Mouse (Mus musculus): Measurements from ENCODE around the gene Rmdn3. TPM values are rescaled to one million over a fixed set of nuclear protein-coding genes. Genes with fewer than 3 reads are reported as not detected.

Rmdn3 gene
- polyA plus RNA-seq (2011; ENCODE audit: insufficient read depth, insufficient read length, low replicate concordance, missing spikeins), result 25.4 and 36.2 TPM in 2 replicates

DNA sequence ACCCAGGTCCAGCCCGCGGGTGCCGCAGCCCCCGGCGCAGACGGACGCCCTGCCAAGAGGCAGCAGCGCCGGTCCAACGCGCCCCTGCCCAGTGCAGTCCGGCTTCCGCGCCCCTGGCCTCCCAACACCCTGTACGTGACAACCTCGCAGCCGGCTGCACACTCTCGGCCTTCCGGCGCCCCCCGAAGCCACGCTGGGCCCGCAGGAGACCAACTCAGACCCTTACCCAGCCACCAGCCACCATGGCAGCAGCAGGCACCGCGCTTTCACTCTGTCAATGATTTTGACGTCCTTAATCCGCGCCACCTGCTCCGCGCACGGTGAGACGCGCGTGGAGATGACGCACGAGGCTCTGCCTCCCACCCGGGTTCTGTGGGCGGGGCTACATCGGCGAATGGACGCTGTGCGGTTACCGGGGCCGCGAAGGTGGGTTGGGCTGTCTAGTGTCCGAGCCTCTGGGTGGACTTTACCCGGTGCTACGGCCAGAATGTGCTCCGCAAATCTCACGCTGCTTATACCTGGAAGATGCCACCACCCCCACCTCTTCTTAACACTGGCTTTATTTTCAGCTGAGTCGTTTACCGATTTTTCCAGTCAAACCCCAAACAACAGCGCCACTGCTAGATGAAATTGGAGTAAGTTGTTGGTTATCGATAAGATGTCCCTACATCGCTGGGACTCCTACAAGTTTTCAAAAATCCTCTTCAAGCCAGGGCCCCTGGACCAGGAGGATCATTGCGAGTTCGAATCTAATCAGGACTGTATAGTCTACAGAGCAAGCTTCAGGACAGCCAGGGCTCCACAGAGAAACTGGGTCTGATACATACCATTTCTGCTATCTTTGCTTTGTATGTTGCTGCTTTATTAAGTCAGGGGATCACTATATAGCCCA is at the start of gene Rmdn3:
Gene Rmdn3 (minus strand): TSS at position 354 of the 892 bp plus-strand sequence.
- TF ChIP-seq CTCF (IDR thresholded peaks at IDR 0.05; ENCODE audit: control insufficient read depth, insufficient read depth, low read length), result no peak
- TF ChIP-seq POLR2A (IDR thresholded peaks at IDR 0.05; ENCODE audit: borderline replicate concordance, control insufficient read depth, low read depth, low read length), result peak; percentile 63; the same call in 1 of the 2 replicates
- H3K27ac ChIP-seq (ENCODE audit: control insufficient read depth, insufficient read depth, low read depth, low read length, poor library complexity), result peak within 1 kb of the TSS; percentile 75
- H3K4me3 ChIP-seq (replicated peaks; ENCODE audit: control insufficient read depth, low read depth, low read length), result peak within 1 kb of the TSS; percentile 94
- no peaks in the 10 kb centered on the region for H3K4me1 ChIP-seq (ENCODE audit: control insufficient read depth, insufficient read depth, low read length)
- WGBS, result 1% methylated on average over 57 of the region's 57 CpGs

- TF ChIP-seq CTCF (IDR thresholded peaks at IDR 0.05; ENCODE audit: control insufficient read depth, insufficient read depth, low read length) (no peak), POLR2A (IDR thresholded peaks at IDR 0.05; ENCODE audit: borderline replicate concordance, control insufficient read depth, low read depth, low read length) (no peak)
- WGBS, result 78% methylated on average over 4 of the region's 4 CpGs
- Histone ChIP-seq H3K4me3 (replicated peaks; ENCODE audit: control insufficient read depth, low read depth, low read length) (no peak overlapping the region), H3K4me1 (ENCODE audit: control insufficient read depth, insufficient read depth, low read length) (peaks cover 3% of the 10 kb centered on the region; the same call in 1 of the 2 replicates), H3K27ac (ENCODE audit: control insufficient read depth, insufficient read depth, low read depth, low read length, poor library complexity) (no peak overlapping the region)
Measured at GRCm38 (mm10) chr2:119203871-119204460, 47.1 kb upstream of the Rmdn3 start.

- TF ChIP-seq POLR2A (IDR thresholded peaks at IDR 0.05; ENCODE audit: borderline replicate concordance, control insufficient read depth, low read depth, low read length) (no peak), CTCF (IDR thresholded peaks at IDR 0.05; ENCODE audit: control insufficient read depth, insufficient read depth, low read length) (no peak)
- peaks cover 3% of the 10 kb centered on the region; the same call in 1 of the 2 replicates for H3K4me1 ChIP-seq (ENCODE audit: control insufficient read depth, insufficient read depth, low read length)
- 54% methylated on average over 5 of the region's 5 CpGs for WGBS
- H3K4me3 ChIP-seq (replicated peaks; ENCODE audit: control insufficient read depth, low read depth, low read length), result no peak overlapping the region
- H3K27ac ChIP-seq (ENCODE audit: control insufficient read depth, insufficient read depth, low read depth, low read length, poor library complexity), result no peak overlapping the region
Measured at GRCm38 (mm10) chr2:119202914-119203453, 46.1 kb upstream of the Rmdn3 start.

DNA sequence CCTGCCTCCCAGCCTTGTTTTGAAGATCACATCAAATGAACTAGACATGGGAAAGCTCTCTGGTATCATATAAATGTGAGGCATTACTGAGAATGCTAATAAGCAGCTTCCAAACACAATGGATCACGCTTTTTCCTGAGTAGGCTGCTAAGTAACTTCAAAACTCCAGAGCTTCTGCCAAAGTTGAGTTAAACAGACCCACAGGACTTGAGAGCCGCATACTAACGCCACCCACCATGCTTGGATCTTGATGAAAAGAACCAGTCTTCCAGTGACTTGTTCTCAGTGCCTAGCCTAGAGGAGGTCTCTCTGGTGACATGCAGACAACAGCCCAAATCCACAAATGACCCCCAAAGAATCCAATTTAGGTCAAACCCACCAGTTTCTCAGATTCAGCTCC is 42.1 kb upstream of the Rmdn3 start:
- H3K4me1 ChIP-seq (ENCODE audit: control insufficient read depth, insufficient read depth, low read length), result peaks cover 3% of the 10 kb centered on the region; the same call in 1 of the 2 replicates
- no peak overlapping the region for H3K4me3 ChIP-seq (replicated peaks; ENCODE audit: control insufficient read depth, low read depth, low read length)
- 88% methylated on average over 3 of the region's 3 CpGs for WGBS
- no peak overlapping the region for H3K27ac ChIP-seq (ENCODE audit: control insufficient read depth, insufficient read depth, low read depth, low read length, poor library complexity)
- no peak for TF ChIP-seq CTCF (IDR thresholded peaks at IDR 0.05; ENCODE audit: control insufficient read depth, insufficient read depth, low read length)
- no peak for TF ChIP-seq POLR2A (IDR thresholded peaks at IDR 0.05; ENCODE audit: borderline replicate concordance, control insufficient read depth, low read depth, low read length)

DNA sequence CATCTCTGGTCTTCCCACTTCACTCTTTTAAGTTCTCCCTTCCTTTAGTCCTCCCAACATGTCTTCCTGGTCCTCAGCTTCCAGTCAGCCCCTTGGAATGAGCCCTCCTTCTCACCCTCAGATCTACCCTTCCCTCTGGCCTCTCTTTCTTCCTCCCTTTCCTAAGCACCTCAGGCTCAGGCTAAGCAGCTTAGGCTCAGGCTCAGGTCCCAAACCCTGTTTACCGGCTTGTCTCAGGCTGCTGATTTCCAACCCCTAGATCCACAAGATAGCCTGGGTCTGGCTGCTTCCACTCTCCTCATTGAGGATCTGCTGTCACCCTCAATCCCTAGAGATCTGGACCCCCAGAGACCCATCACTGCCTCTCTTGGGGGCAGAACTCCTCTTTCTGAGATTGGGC is 41.2 kb upstream of the Rmdn3 start:
- 81% methylated on average over 1 of the region's 1 CpGs for WGBS
- Histone ChIP-seq H3K27ac (ENCODE audit: control insufficient read depth, insufficient read depth, low read depth, low read length, poor library complexity) (no peak overlapping the region), H3K4me3 (replicated peaks; ENCODE audit: control insufficient read depth, low read depth, low read length) (no peak overlapping the region), H3K4me1 (ENCODE audit: control insufficient read depth, insufficient read depth, low read length) (peaks cover 2% of the 10 kb centered on the region; the same call in 1 of the 2 replicates)
- no peak for TF ChIP-seq POLR2A (IDR thresholded peaks at IDR 0.05; ENCODE audit: borderline replicate concordance, control insufficient read depth, low read depth, low read length)
- TF ChIP-seq CTCF (IDR thresholded peaks at IDR 0.05; ENCODE audit: control insufficient read depth, insufficient read depth, low read length), result no peak

DNA sequence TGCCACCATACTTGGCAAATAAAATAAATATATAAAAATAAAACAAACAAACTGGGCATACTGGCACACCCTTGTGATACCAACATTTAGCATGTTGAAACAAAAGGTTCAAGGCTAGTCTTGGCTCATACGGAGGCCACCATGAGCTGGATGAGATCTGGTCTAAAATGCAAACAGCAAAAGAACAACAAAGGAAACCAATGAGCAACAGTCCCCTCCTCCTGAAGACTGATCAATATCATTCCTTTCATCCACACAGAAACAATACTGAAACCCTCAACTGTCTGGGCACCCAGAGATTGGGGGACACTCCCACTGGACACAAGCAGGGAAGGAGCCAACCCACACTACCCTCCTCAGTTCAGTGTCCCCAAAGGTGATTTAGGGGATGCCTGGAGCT is 40.7 kb upstream of the Rmdn3 start:
- Histone ChIP-seq H3K4me1 (ENCODE audit: control insufficient read depth, insufficient read depth, low read length) (no peaks in the 10 kb centered on the region), H3K4me3 (replicated peaks; ENCODE audit: control insufficient read depth, low read depth, low read length) (no peak overlapping the region), H3K27ac (ENCODE audit: control insufficient read depth, insufficient read depth, low read depth, low read length, poor library complexity) (no peak overlapping the region)
- TF ChIP-seq POLR2A (IDR thresholded peaks at IDR 0.05; ENCODE audit: borderline replicate concordance, control insufficient read depth, low read depth, low read length) (no peak), CTCF (IDR thresholded peaks at IDR 0.05; ENCODE audit: control insufficient read depth, insufficient read depth, low read length) (no peak)
- WGBS, result 84% methylated on average over 1 of the region's 1 CpGs

- Histone ChIP-seq H3K27ac (ENCODE audit: control insufficient read depth, insufficient read depth, low read depth, low read length, poor library complexity) (no peak overlapping the region), H3K4me1 (ENCODE audit: control insufficient read depth, insufficient read depth, low read length) (no peaks in the 10 kb centered on the region), H3K4me3 (replicated peaks; ENCODE audit: control insufficient read depth, low read depth, low read length) (no peak overlapping the region)
- TF ChIP-seq POLR2A (IDR thresholded peaks at IDR 0.05; ENCODE audit: borderline replicate concordance, control insufficient read depth, low read depth, low read length) (no peak), CTCF (IDR thresholded peaks at IDR 0.05; ENCODE audit: control insufficient read depth, insufficient read depth, low read length) (no peak)
- WGBS, result 77% methylated on average over 4 of the region's 4 CpGs
Measured at GRCm38 (mm10) chr2:119196316-119197108, 39.7 kb upstream of the Rmdn3 start.
